Mouse (Mus musculus): ENCODE measurements around the gene Prr18. TPM values are rescaled to one million over a fixed set of nuclear protein-coding genes. Genes with fewer than 3 reads are reported as not detected.

The Prr18 gene
- total and polyA plus RNA-seq, 2 experiments from 2014 or later: 15.7 to 31.5 TPM

DNA sequence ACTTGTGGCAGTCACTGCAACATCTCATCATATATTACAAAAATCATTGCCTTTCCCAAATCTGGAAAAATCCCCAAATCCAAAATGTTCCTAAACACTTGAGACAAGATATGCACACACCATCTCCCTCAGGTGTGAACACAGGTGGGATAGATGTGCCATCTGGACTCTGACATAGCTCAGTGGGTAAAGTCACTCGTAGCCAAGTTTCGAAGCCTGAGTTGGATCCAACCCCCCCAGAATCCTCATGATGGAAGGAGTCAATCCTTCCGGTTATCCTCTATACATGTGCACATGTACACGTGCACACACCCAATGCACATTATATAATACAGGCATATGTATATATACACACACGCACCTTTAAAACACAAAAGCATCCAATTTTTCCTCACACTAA, 23.6 kb downstream of the Prr18 start:
- Histone ChIP-seq H3K4me1 (ENCODE audit: insufficient read depth, low read length) (peaks cover 5% of the 10 kb centered on the region; the same call in 1 of the 2 replicates), H3K4me3 (ENCODE audit: low read depth, low read length) (no peak overlapping the region), H3K27me3 (ENCODE audit: insufficient read depth, low read length) (no peaks in the 10 kb centered on the region), H3K36me3 (ENCODE audit: insufficient read depth, low read length) (no peaks in the 10 kb centered on the region), H3K4me2 (ENCODE audit: low read depth, low read length, poor library complexity, severe bottlenecking) (no peak overlapping the region), H3K9ac (replicated peaks; ENCODE audit: low read length, poor library complexity, severe bottlenecking) (no peak overlapping the region), H3K9me3 (ENCODE audit: low read length) (no peaks in the 10 kb centered on the region), H3K27ac (ENCODE audit: low read depth, low read length) (peak overlapping the region; percentile 26; the same call in 1 of the 2 replicates)
- no peak for DNase-seq (ENCODE audit: low spot score)
- no peak for TF ChIP-seq CTCF (IDR thresholded peaks at IDR 0.05)
- no peak for ATAC-seq (ENCODE audit: low FRiP score)
- WGBS: 77% methylated on average over 5 of the region's 5 CpGs

DNA sequence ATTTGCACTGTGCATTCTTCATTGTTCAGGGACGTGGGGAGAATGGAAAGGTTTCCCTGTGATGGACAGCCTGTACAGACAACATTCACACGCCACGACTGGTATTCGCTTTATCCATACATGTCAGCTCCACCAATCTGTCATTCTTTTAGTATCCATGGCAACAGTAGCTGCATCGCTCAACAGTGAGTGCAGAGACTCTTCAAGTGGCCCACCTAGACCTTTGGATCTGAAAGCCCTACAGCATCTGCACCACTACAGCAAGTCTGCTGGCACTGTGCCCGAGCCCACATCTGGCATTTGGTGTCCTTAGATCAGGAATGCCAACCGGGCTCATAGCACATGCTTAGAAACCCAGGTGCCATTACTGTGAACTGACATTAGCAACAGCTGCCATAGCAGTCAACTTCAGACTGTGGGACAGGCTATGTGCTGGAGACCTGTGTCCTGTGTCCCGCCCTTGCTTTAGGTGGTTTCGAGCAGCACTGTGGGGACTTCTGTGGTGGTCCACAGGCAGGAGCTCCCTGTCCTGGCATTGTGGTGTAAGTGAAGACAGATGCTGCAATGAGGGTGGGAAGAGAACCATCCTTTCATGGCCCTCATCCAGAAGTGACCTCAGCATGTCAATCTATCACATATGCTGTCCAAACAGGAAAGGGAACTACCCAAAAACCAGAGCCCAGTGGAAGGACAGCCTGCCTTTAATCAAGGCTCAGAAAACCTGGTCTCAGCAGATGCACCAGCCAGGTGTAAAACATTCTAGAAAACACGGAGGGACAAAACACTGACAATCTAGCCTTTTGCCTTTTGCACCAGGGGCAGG, 24.2 kb downstream of the Prr18 start:
- Histone ChIP-seq H3K4me3 (ENCODE audit: low read depth, low read length) (no peak overlapping the region), H3K27me3 (ENCODE audit: insufficient read depth, low read length) (no peaks in the 10 kb centered on the region), H3K36me3 (ENCODE audit: insufficient read depth, low read length) (no peaks in the 10 kb centered on the region), H3K4me2 (ENCODE audit: low read depth, low read length, poor library complexity, severe bottlenecking) (no peak overlapping the region), H3K9ac (replicated peaks; ENCODE audit: low read length, poor library complexity, severe bottlenecking) (no peak overlapping the region), H3K27ac (ENCODE audit: low read depth, low read length) (peak overlapping the region; percentile 26; the same call in 1 of the 2 replicates), H3K4me1 (ENCODE audit: insufficient read depth, low read length) (peaks cover 8% of the 10 kb centered on the region), H3K9me3 (ENCODE audit: low read length) (no peaks in the 10 kb centered on the region)
- DNase-seq (ENCODE audit: low spot score): peak; percentile 58
- ATAC-seq (ENCODE audit: low FRiP score): peak; percentile 67
- no peak for TF ChIP-seq CTCF (IDR thresholded peaks at IDR 0.05)
- WGBS: 46% methylated on average over 10 of the region's 10 CpGs

- DNase-seq (ENCODE audit: low spot score) (peak; percentile 79), ATAC-seq (ENCODE audit: low FRiP score) (peak; percentile 71)
- Histone ChIP-seq H3K4me1 (ENCODE audit: insufficient read depth, low read length) (peaks cover 41% of the 10 kb centered on the region), H3K4me2 (ENCODE audit: low read depth, low read length, poor library complexity, severe bottlenecking) (peak overlapping the region; percentile 39), H3K36me3 (ENCODE audit: insufficient read depth, low read length) (no peaks in the 10 kb centered on the region), H3K4me3 (ENCODE audit: low read depth, low read length) (no peak overlapping the region), H3K9ac (replicated peaks; ENCODE audit: low read length, poor library complexity, severe bottlenecking) (peak overlapping the region; percentile 55), H3K9me3 (ENCODE audit: low read length) (no peaks in the 10 kb centered on the region), H3K27me3 (ENCODE audit: insufficient read depth, low read length) (no peaks in the 10 kb centered on the region), H3K27ac (ENCODE audit: low read depth, low read length) (peak overlapping the region; percentile 100)
- TF ChIP-seq CTCF (IDR thresholded peaks at IDR 0.05): no peak
- WGBS: 6% methylated on average over 20 of the region's 20 CpGs
Measured at GRCm38 (mm10) chr17:8367514-8368480, 30.5 kb downstream of the Prr18 start.

- Histone ChIP-seq H3K27me3 (ENCODE audit: insufficient read depth, low read length) (no peaks in the 10 kb centered on the region), H3K4me1 (ENCODE audit: insufficient read depth, low read length) (peaks cover 41% of the 10 kb centered on the region), H3K4me2 (ENCODE audit: low read depth, low read length, poor library complexity, severe bottlenecking) (peak overlapping the region; percentile 35), H3K4me3 (ENCODE audit: low read depth, low read length) (no peak overlapping the region), H3K9me3 (ENCODE audit: low read length) (no peaks in the 10 kb centered on the region), H3K9ac (replicated peaks; ENCODE audit: low read length, poor library complexity, severe bottlenecking) (peak overlapping the region; percentile 44; the same call in 1 of the 2 replicates), H3K36me3 (ENCODE audit: insufficient read depth, low read length) (no peaks in the 10 kb centered on the region), H3K27ac (ENCODE audit: low read depth, low read length) (peak overlapping the region; percentile 100)
- no peak; the same call in 1 of the 2 replicates for TF ChIP-seq CTCF (IDR thresholded peaks at IDR 0.05)
- ATAC-seq (ENCODE audit: low FRiP score) (peak; percentile 87), DNase-seq (ENCODE audit: low spot score) (peak; percentile 97)
- WGBS: 2% methylated on average over 8 of the region's 8 CpGs
Measured at GRCm38 (mm10) chr17:8368570-8368969, 31.3 kb downstream of the Prr18 start.

DNA sequence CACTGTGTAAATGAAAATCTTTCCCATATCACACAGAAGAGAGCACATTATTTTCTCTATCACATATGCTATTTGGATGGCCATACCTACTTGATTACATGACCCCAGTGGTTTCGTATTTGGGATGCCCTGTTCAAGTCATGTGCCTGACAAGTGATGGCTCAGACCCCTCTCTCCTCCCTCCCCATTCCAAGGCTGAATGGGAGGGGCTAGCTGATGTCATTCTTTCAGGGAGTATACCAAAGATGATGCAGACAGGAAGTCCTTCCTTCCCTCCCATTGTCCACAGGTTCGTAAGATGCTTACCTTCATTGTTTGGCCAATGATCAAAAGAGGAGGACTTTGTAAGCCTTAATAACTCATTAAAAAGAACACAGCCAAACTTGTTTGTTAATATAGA, 31.9 kb downstream of the Prr18 start:
- no peak for ATAC-seq (ENCODE audit: low FRiP score)
- no peak for TF ChIP-seq CTCF (IDR thresholded peaks at IDR 0.05)
- H3K4me1 ChIP-seq (ENCODE audit: insufficient read depth, low read length): peaks cover 41% of the 10 kb centered on the region
- H3K9ac ChIP-seq (replicated peaks; ENCODE audit: low read length, poor library complexity, severe bottlenecking): no peak overlapping the region
- peak overlapping the region; percentile 100 for H3K27ac ChIP-seq (ENCODE audit: low read depth, low read length)
- DNase-seq (ENCODE audit: low spot score): peak; percentile 58
- no peaks in the 10 kb centered on the region for H3K9me3 ChIP-seq (ENCODE audit: low read length)
- no peaks in the 10 kb centered on the region for H3K36me3 ChIP-seq (ENCODE audit: insufficient read depth, low read length)
- H3K4me2 ChIP-seq (ENCODE audit: low read depth, low read length, poor library complexity, severe bottlenecking): no peak overlapping the region
- 19% methylated on average over 2 of the region's 2 CpGs for whole genome bisulfite sequencing
- no peak overlapping the region for H3K4me3 ChIP-seq (ENCODE audit: low read depth, low read length)
- H3K27me3 ChIP-seq (ENCODE audit: insufficient read depth, low read length): no peaks in the 10 kb centered on the region

All from midbrain, postnatal 0 days (tissue).